Mouse (Mus musculus) limb, embryonic 11.5 days (tissue): ENCODE measurements around the gene Rgp1. TPM values are rescaled to one million over a fixed set of nuclear protein-coding genes. Genes with fewer than 3 reads are reported as not detected.

ENCODE experiments used
- ATAC-seq: fragments of 200-750 bp; cut with Nextera tagmentation; 2 replicates; pipeline ENCODE4 v1.8.0; 2017; ENCODE audit warnings: low read depth; ENCODE audit not compliant: insufficient number of reproducible peaks, low FRiP score, low TSS enrichment
- DNase-seq: peaks from one replicate; pipeline ENCODE4 v3.0.0-alpha.2; 2015; ENCODE audit warnings: low spot score
- H3K27ac ChIP-seq: fragments of 300-500 bp; sonication (generic); replicated peaks from 2 replicates; pipeline ENCODE4 v1.5.1; 2014; ENCODE audit warnings: low read depth, mild to moderate bottlenecking, low read length
- H3K27me3 ChIP-seq: fragments of 300-500 bp; sonication (generic); 2 replicates; pipeline ENCODE4 v1.6.1; 2014; ENCODE audit warnings: mild to moderate bottlenecking, low read length, mixed read lengths; ENCODE audit not compliant: control insufficient read depth, insufficient read depth
- H3K36me3 ChIP-seq: fragments of 300-500 bp; sonication (generic); 2 replicates; pipeline ENCODE4 v1.6.1; 2014; ENCODE audit warnings: mild to moderate bottlenecking, low read length, moderate library complexity, mixed read lengths; ENCODE audit not compliant: control insufficient read depth, insufficient read depth
- H3K4me1 ChIP-seq: fragments of 300-500 bp; sonication (generic); 2 replicates; pipeline ENCODE4 v1.6.1; 2014; ENCODE audit warnings: low read length, mixed read lengths; ENCODE audit not compliant: control insufficient read depth, insufficient read depth
- H3K4me2 ChIP-seq: fragments of 300-500 bp; sonication (generic); 2 replicates; pipeline ENCODE4 v1.6.1; 2014; ENCODE audit warnings: low read depth, mild to moderate bottlenecking, moderate library complexity; ENCODE audit not compliant: severe bottlenecking
- H3K4me3 ChIP-seq: fragments of 300-500 bp; sonication (generic); 2 replicates; pipeline ENCODE4 v1.5.1; 2014; ENCODE audit warnings: low read depth, low read length
- H3K9ac ChIP-seq: fragments of 300-500 bp; sonication (generic); 2 replicates; pipeline ENCODE4 v1.6.1; 2014; ENCODE audit warnings: mild to moderate bottlenecking, low read length
- H3K9me3 ChIP-seq: fragments of 300-500 bp; sonication (generic); 2 replicates; pipeline ENCODE4 v1.6.1; 2016; ENCODE audit warnings: low read length; ENCODE audit not compliant: control insufficient read depth
- WGBS: fragments of 180-500 bp; shearing (Covaris S2); extraction: QIAGEN DNeasy Blood & Tissue Kit; methylation state at CpG from one replicate; pipeline ENCODE4 v1.1.7; 2014; 5-methylcytosine and 5-hydroxymethylcytosine counted together
- polyA plus RNA-seq: library from polyadenylated mRNA; unstranded; fragments of >200 nt; fragmentation: Nextera tagmentation; extraction: Ambion mirVana; gene quantifications from 2 replicates; pipeline ENCODE4 v1.2.1, GENCODE M21; 2014

The Rgp1 gene
- polyA plus RNA-seq, 1 experiment from 2014 or later = 32.6 TPM

DNA sequence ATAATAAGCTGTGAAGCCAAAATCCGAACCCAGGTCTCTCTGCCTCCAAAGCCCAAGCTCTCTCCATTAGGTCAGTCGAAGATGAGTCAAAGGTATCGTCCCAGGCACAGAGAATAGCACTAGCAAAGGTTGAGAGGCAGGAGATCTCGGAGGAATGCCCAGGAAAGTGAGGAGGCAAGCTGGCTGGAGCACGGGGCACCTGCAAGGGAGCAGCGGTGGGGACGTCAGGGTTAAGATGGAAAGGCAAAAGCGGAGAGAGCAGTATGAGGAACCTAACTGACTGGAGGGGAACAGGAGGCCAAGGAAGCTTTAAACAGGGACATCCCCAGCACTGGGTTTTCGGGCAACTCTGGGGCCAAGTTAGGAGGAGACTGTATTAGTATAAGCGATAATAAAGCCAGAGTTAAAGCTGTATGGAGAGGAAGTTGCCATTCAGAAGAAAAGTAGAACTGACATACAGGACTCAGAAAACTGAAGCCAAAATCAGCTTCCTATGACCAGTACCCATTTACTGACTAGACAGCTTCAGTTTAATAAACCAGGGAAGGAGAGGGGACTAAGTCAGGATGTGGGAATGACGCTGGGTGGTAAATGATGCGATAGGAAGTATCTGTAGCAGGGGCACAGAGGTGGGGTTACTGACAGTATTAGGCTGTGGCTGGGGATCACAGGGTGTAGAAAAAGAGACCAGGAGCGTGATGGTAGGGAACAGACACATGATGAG, 18.8 kb upstream of the Rgp1 start:
- Histone ChIP-seq H3K4me3 (no peak overlapping the region), H3K4me2 (peak overlapping the region; percentile 70), H3K36me3 (peaks cover 15% of the 10 kb centered on the region), H3K27ac (no peak overlapping the region), H3K9me3 (no peaks in the 10 kb centered on the region), H3K9ac (no peak overlapping the region), H3K27me3 (no peaks in the 10 kb centered on the region), H3K4me1 (peaks cover 33% of the 10 kb centered on the region)
- WGBS = 81% methylated on average over 13 of the region's 13 CpGs
- no peak for DNase-seq
- ATAC-seq = no peak

GRCm38 (mm10) chr4:43560243-43560611, 18.3 kb upstream of the Rgp1 start:
- 41% methylated on average over 6 of the region's 6 CpGs for WGBS
- H3K27me3 ChIP-seq = no peaks in the 10 kb centered on the region
- H3K4me3 ChIP-seq = no peak overlapping the region
- H3K9me3 ChIP-seq = no peaks in the 10 kb centered on the region
- peaks cover 11% of the 10 kb centered on the region for H3K36me3 ChIP-seq
- DNase-seq (no peak), ATAC-seq (no peak)
- H3K27ac ChIP-seq = no peak overlapping the region
- H3K9ac ChIP-seq = no peak overlapping the region
- peaks cover 33% of the 10 kb centered on the region for H3K4me1 ChIP-seq
- H3K4me2 ChIP-seq = peak overlapping the region; percentile 70

GRCm38 (mm10) chr4:43560976-43561375, 17.5 kb upstream of the Rgp1 start:
- peak overlapping the region; percentile 70 for H3K4me2 ChIP-seq
- DNase-seq (no peak), ATAC-seq (no peak)
- H3K27me3 ChIP-seq = no peaks in the 10 kb centered on the region
- peaks cover 33% of the 10 kb centered on the region for H3K4me1 ChIP-seq
- H3K9me3 ChIP-seq = no peaks in the 10 kb centered on the region
- peaks cover 7% of the 10 kb centered on the region for H3K36me3 ChIP-seq
- H3K4me3 ChIP-seq = peak overlapping the region; percentile 84
- H3K27ac ChIP-seq = no peak overlapping the region
- H3K9ac ChIP-seq = peak overlapping the region; percentile 93; the same call in 1 of the 2 replicates
- WGBS = 23% methylated on average over 2 of the region's 2 CpGs

GRCm38 (mm10) chr4:43561436-43561996, 17.0 kb upstream of the Rgp1 start:
- H3K4me1 ChIP-seq = peaks cover 33% of the 10 kb centered on the region
- ATAC-seq = 0 out of 2 replicates have a peak, but pooled peaks have one; percentile 11

DNA sequence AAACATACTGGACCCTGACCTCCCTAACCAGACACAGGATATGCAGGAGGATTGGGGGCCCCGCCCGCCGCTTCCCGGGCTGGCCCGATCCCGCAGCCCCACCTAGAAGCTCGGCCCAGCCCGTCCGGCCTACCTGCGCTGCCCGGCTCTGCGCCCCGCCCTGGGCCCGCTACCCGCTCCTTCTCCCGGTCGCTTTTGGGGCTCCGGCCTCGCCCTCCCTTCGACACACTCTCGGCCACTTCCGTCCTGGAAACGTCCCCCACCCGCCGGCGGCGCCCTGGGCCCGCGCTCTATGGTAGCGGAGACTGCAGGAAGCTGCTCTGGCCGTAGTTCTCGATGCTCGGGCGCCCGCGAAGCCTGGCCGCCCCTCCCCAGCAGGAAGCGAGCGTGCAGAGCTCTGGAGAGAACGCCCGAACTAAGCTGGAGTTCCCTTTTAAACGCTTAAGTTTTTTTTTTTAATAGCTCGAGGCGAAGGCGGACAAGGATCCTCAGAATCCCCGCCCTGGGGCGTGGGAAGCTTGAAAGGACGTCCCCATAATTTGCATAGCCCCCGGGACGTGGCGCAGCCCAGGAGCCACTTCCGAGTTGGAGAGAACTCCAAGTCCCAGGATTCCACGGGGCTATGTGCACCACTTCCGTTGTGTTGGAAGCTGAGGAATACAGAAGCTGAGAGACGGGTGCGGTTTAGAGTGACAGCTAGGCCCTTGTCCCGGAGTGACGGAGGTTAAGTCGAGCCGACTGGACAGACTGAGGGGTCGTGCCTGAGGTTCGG, 16.3 kb upstream of the Rgp1 start, which contains the start of the genes Creb3 and Tln1:
Gene Creb3 (plus strand): TSS at position 336 of the 772 bp plus-strand sequence.
Gene Tln1 (minus strand): TSS at position 695 of the 772 bp plus-strand sequence.
- Histone ChIP-seq H3K4me2 (peak within 1 kb of the TSS; percentile 70), H3K27ac (peak within 1 kb of the TSS; percentile 88), H3K9me3 (no peaks in the 10 kb centered on the region), H3K4me3 (peak within 1 kb of the TSS; percentile 84), H3K9ac (peak within 1 kb of the TSS; percentile 93), H3K27me3 (no peaks in the 10 kb centered on the region), H3K36me3 (peaks cover 8% of the 10 kb centered on the region), H3K4me1 (peaks cover 33% of the 10 kb centered on the region)
- WGBS = 0% methylated on average over 62 of the region's 62 CpGs
- ATAC-seq (peak; percentile 89), DNase-seq (peak; percentile 93)

More at GRCm38 (mm10) chr4:43561436-43561996, 17.0 kb upstream of the Rgp1 start:
- H3K9me3 ChIP-seq = no peaks in the 10 kb centered on the region
- no peaks in the 10 kb centered on the region for H3K27me3 ChIP-seq
- peak overlapping the region; percentile 84 for H3K4me3 ChIP-seq
- H3K36me3 ChIP-seq = peaks cover 5% of the 10 kb centered on the region; the same call in 1 of the 2 replicates
- peak overlapping the region; percentile 88 for H3K27ac ChIP-seq
- no peak for DNase-seq
- 2% methylated on average over 16 of the region's 16 CpGs for WGBS
- peak overlapping the region; percentile 70 for H3K4me2 ChIP-seq
- H3K9ac ChIP-seq = peak overlapping the region; percentile 93

- H3K4me2 ChIP-seq = peak overlapping the region; percentile 70
- H3K9me3 ChIP-seq = no peaks in the 10 kb centered on the region
- H3K36me3 ChIP-seq = peaks cover 13% of the 10 kb centered on the region
- H3K4me1 ChIP-seq = peaks cover 29% of the 10 kb centered on the region
- H3K27me3 ChIP-seq = no peaks in the 10 kb centered on the region
- ATAC-seq = no peak
- H3K27ac ChIP-seq = no peak overlapping the region
- peak overlapping the region; percentile 84 for H3K4me3 ChIP-seq
- peak overlapping the region; percentile 93 for H3K9ac ChIP-seq
- 6% methylated on average over 22 of the region's 22 CpGs for WGBS
- no peak for DNase-seq
Observed at GRCm38 (mm10) chr4:43562769-43563600, 15.5 kb upstream of the Rgp1 start.

- 90% methylated on average over 4 of the region's 4 CpGs for WGBS
Observed at GRCm38 (mm10) chr4:43563601-43563875, 15.0 kb upstream of the Rgp1 start.

DNA sequence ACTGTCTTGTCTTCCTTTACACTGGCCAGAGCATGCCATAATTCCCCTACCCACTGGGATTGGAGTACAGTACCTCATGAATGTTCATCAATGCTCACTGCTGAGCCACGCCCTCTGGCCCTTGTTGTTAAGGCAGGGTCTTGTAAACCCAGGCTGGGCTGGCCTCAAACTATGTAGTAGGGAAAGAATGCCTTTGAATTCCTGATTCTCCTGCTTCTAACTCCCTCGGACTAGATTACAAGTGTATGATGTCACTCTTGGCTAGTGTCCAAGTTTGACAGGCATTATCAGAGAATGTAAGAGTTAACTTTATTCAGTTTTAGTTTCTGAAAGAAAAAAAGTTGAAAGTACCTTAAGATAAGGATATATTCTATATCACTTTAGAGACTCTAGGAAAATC, 14.3 kb upstream of the Rgp1 start:
- DNase-seq = no peak
- H3K27me3 ChIP-seq = no peaks in the 10 kb centered on the region
- H3K4me3 ChIP-seq = no peak overlapping the region
- peaks cover 18% of the 10 kb centered on the region for H3K4me1 ChIP-seq
- peaks cover 17% of the 10 kb centered on the region for H3K36me3 ChIP-seq
- H3K27ac ChIP-seq = no peak overlapping the region
- no peaks in the 10 kb centered on the region for H3K9me3 ChIP-seq
- no peak overlapping the region for H3K4me2 ChIP-seq
- no peak for ATAC-seq
- 77% methylated on average over 2 of the region's 2 CpGs for WGBS
- no peak overlapping the region for H3K9ac ChIP-seq

More at GRCm38 (mm10) chr4:43563601-43563875, 15.0 kb upstream of the Rgp1 start:
- ATAC-seq = no peak
- no peak overlapping the region for H3K27ac ChIP-seq
- peak overlapping the region; percentile 70; the same call in 1 of the 2 replicates for H3K4me2 ChIP-seq
- no peak for DNase-seq
- H3K4me1 ChIP-seq = peaks cover 24% of the 10 kb centered on the region
- no peak overlapping the region for H3K9ac ChIP-seq
- peak overlapping the region; percentile 84; the same call in 1 of the 2 replicates for H3K4me3 ChIP-seq
- H3K36me3 ChIP-seq = peaks cover 14% of the 10 kb centered on the region
- no peaks in the 10 kb centered on the region for H3K27me3 ChIP-seq
- H3K9me3 ChIP-seq = no peaks in the 10 kb centered on the region
